Mouse (Mus musculus): Measurements from ENCODE around the gene Cog7. TPM values are rescaled to one million over a fixed set of nuclear protein-coding genes. Genes with fewer than 3 reads are reported as not detected.

Gene Cog7
- polyA plus RNA-seq, 1 experiment from 2014 or later, result 22.5 TPM

- no peaks in the 10 kb centered on the region for H3K27me3 ChIP-seq (ENCODE audit: control insufficient read depth, insufficient read depth, low read length)
- no peak overlapping the region for H3K27ac ChIP-seq (ENCODE audit: low read length)
- H3K4me3 ChIP-seq (ENCODE audit: low read depth, low read length), result no peak overlapping the region
- no peak overlapping the region for H3K9ac ChIP-seq (replicated peaks; ENCODE audit: low read depth, low read length)
- H3K4me2 ChIP-seq (replicated peaks; ENCODE audit: low read depth, low read length), result no peak overlapping the region
- no peaks in the 10 kb centered on the region for H3K4me1 ChIP-seq (ENCODE audit: control insufficient read depth, insufficient read depth, low read length)
- no peaks in the 10 kb centered on the region for H3K36me3 ChIP-seq (ENCODE audit: control insufficient read depth, insufficient read depth, low read length)
- WGBS, result 35% methylated on average over 3 of the region's 3 CpGs
- ATAC-seq (ENCODE audit: insufficient number of reproducible peaks, insufficient read depth, low FRiP score, low read depth), result no peak
- no peaks in the 10 kb centered on the region for H3K9me3 ChIP-seq (ENCODE audit: control insufficient read depth, low read depth, low read length)
Measured at GRCm38 (mm10) chr7:121873998-121874397, 107.5 kb downstream of the Cog7 start.

GRCm38 (mm10) chr7:121871631-121872030 is 109.9 kb downstream of the Cog7 start:
- H3K4me2 ChIP-seq (replicated peaks; ENCODE audit: low read depth, low read length), result no peak overlapping the region
- no peak for ATAC-seq (ENCODE audit: insufficient number of reproducible peaks, insufficient read depth, low FRiP score, low read depth)
- 60% methylated on average over 2 of the region's 3 CpGs for WGBS
- H3K36me3 ChIP-seq (ENCODE audit: control insufficient read depth, insufficient read depth, low read length), result no peaks in the 10 kb centered on the region
- H3K9ac ChIP-seq (replicated peaks; ENCODE audit: low read depth, low read length), result no peak overlapping the region
- no peaks in the 10 kb centered on the region for H3K9me3 ChIP-seq (ENCODE audit: control insufficient read depth, low read depth, low read length)
- no peak overlapping the region for H3K4me3 ChIP-seq (ENCODE audit: low read depth, low read length)
- no peak overlapping the region for H3K27ac ChIP-seq (ENCODE audit: low read length)
- H3K4me1 ChIP-seq (ENCODE audit: control insufficient read depth, insufficient read depth, low read length), result no peaks in the 10 kb centered on the region
- no peaks in the 10 kb centered on the region for H3K27me3 ChIP-seq (ENCODE audit: control insufficient read depth, insufficient read depth, low read length)

- H3K9ac ChIP-seq (replicated peaks; ENCODE audit: low read depth, low read length), result no peak within 1 kb of the TSS
- peak; percentile 61 for ATAC-seq (ENCODE audit: insufficient number of reproducible peaks, insufficient read depth, low FRiP score, low read depth)
- no peaks in the 10 kb centered on the region for H3K4me1 ChIP-seq (ENCODE audit: control insufficient read depth, insufficient read depth, low read length)
- no peak within 1 kb of the TSS for H3K27ac ChIP-seq (ENCODE audit: low read length)
- 4% methylated on average over 37 of the region's 42 CpGs for WGBS
- H3K4me2 ChIP-seq (replicated peaks; ENCODE audit: low read depth, low read length), result peak within 1 kb of the TSS; percentile 59
- peaks cover 15% of the 10 kb centered on the region; the same call in 1 of the 2 replicates for H3K27me3 ChIP-seq (ENCODE audit: control insufficient read depth, insufficient read depth, low read length)
- no peaks in the 10 kb centered on the region for H3K36me3 ChIP-seq (ENCODE audit: control insufficient read depth, insufficient read depth, low read length)
- H3K4me3 ChIP-seq (ENCODE audit: low read depth, low read length), result peak within 1 kb of the TSS; percentile 25
- no peaks in the 10 kb centered on the region for H3K9me3 ChIP-seq (ENCODE audit: control insufficient read depth, low read depth, low read length)
Measured at GRCm38 (mm10) chr7:121864858-121865585, 116.5 kb downstream of the Cog7 start, which contains the start of gene Scnn1b. TSS of gene Scnn1b (plus strand) at chr7:121865038.

- Histone ChIP-seq H3K27ac (ENCODE audit: low read length) (no peak overlapping the region), H3K27me3 (ENCODE audit: control insufficient read depth, insufficient read depth, low read length) (no peaks in the 10 kb centered on the region), H3K9ac (replicated peaks; ENCODE audit: low read depth, low read length) (no peak overlapping the region), H3K9me3 (ENCODE audit: control insufficient read depth, low read depth, low read length) (no peaks in the 10 kb centered on the region), H3K36me3 (ENCODE audit: control insufficient read depth, insufficient read depth, low read length) (no peaks in the 10 kb centered on the region), H3K4me3 (ENCODE audit: low read depth, low read length) (no peak overlapping the region), H3K4me1 (ENCODE audit: control insufficient read depth, insufficient read depth, low read length) (no peaks in the 10 kb centered on the region), H3K4me2 (replicated peaks; ENCODE audit: low read depth, low read length) (no peak overlapping the region)
- ATAC-seq (ENCODE audit: insufficient number of reproducible peaks, insufficient read depth, low FRiP score, low read depth), result no peak
- 79% methylated on average over 8 of the region's 8 CpGs for WGBS
Measured at GRCm38 (mm10) chr7:121858939-121859338, 122.6 kb downstream of the Cog7 start.

- H3K4me3 ChIP-seq (ENCODE audit: low read depth, low read length), result no peak overlapping the region
- no peak overlapping the region for H3K4me2 ChIP-seq (replicated peaks; ENCODE audit: low read depth, low read length)
- no peaks in the 10 kb centered on the region for H3K36me3 ChIP-seq (ENCODE audit: control insufficient read depth, insufficient read depth, low read length)
- H3K27me3 ChIP-seq (ENCODE audit: control insufficient read depth, insufficient read depth, low read length), result no peaks in the 10 kb centered on the region
- H3K9ac ChIP-seq (replicated peaks; ENCODE audit: low read depth, low read length), result no peak overlapping the region
- H3K27ac ChIP-seq (ENCODE audit: low read length), result no peak overlapping the region
- WGBS, result 75% methylated on average over 11 of the region's 11 CpGs
- no peaks in the 10 kb centered on the region for H3K9me3 ChIP-seq (ENCODE audit: control insufficient read depth, low read depth, low read length)
- H3K4me1 ChIP-seq (ENCODE audit: control insufficient read depth, insufficient read depth, low read length), result no peaks in the 10 kb centered on the region
- ATAC-seq (ENCODE audit: insufficient number of reproducible peaks, insufficient read depth, low FRiP score, low read depth), result no peak
Measured at GRCm38 (mm10) chr7:121857177-121857884, 124.2 kb downstream of the Cog7 start.

- Histone ChIP-seq H3K27me3 (ENCODE audit: control insufficient read depth, insufficient read depth, low read length) (no peaks in the 10 kb centered on the region), H3K9ac (replicated peaks; ENCODE audit: low read depth, low read length) (no peak overlapping the region), H3K36me3 (ENCODE audit: control insufficient read depth, insufficient read depth, low read length) (no peaks in the 10 kb centered on the region), H3K4me1 (ENCODE audit: control insufficient read depth, insufficient read depth, low read length) (no peaks in the 10 kb centered on the region), H3K4me2 (replicated peaks; ENCODE audit: low read depth, low read length) (no peak overlapping the region), H3K27ac (ENCODE audit: low read length) (no peak overlapping the region), H3K9me3 (ENCODE audit: control insufficient read depth, low read depth, low read length) (no peaks in the 10 kb centered on the region), H3K4me3 (ENCODE audit: low read depth, low read length) (no peak overlapping the region)
- peak; percentile 53; the same call in 1 of the 2 replicates for ATAC-seq (ENCODE audit: insufficient number of reproducible peaks, insufficient read depth, low FRiP score, low read depth)
- 70% methylated on average over 8 of the region's 9 CpGs for WGBS
Measured at GRCm38 (mm10) chr7:121848537-121849168, 132.9 kb downstream of the Cog7 start.

- Histone ChIP-seq H3K36me3 (ENCODE audit: control insufficient read depth, insufficient read depth, low read length) (no peaks in the 10 kb centered on the region), H3K4me1 (ENCODE audit: control insufficient read depth, insufficient read depth, low read length) (no peaks in the 10 kb centered on the region), H3K4me3 (ENCODE audit: low read depth, low read length) (no peak overlapping the region), H3K27ac (ENCODE audit: low read length) (no peak overlapping the region), H3K27me3 (ENCODE audit: control insufficient read depth, insufficient read depth, low read length) (no peaks in the 10 kb centered on the region), H3K4me2 (replicated peaks; ENCODE audit: low read depth, low read length) (no peak overlapping the region), H3K9me3 (ENCODE audit: control insufficient read depth, low read depth, low read length) (no peaks in the 10 kb centered on the region), H3K9ac (replicated peaks; ENCODE audit: low read depth, low read length) (no peak overlapping the region)
- ATAC-seq (ENCODE audit: insufficient number of reproducible peaks, insufficient read depth, low FRiP score, low read depth), result no peak
- WGBS, result 61% methylated on average over 6 of the region's 6 CpGs
Measured at GRCm38 (mm10) chr7:121845964-121846363, 135.5 kb downstream of the Cog7 start.

- Histone ChIP-seq H3K4me1 (ENCODE audit: control insufficient read depth, insufficient read depth, low read length) (no peaks in the 10 kb centered on the region), H3K4me2 (replicated peaks; ENCODE audit: low read depth, low read length) (no peak overlapping the region), H3K4me3 (ENCODE audit: low read depth, low read length) (no peak overlapping the region), H3K27me3 (ENCODE audit: control insufficient read depth, insufficient read depth, low read length) (no peaks in the 10 kb centered on the region), H3K9ac (replicated peaks; ENCODE audit: low read depth, low read length) (no peak overlapping the region), H3K36me3 (ENCODE audit: control insufficient read depth, insufficient read depth, low read length) (no peaks in the 10 kb centered on the region), H3K27ac (ENCODE audit: low read length) (no peak overlapping the region), H3K9me3 (ENCODE audit: control insufficient read depth, low read depth, low read length) (no peaks in the 10 kb centered on the region)
- ATAC-seq (ENCODE audit: insufficient number of reproducible peaks, insufficient read depth, low FRiP score, low read depth), result no peak
- WGBS, result 65% methylated on average over 6 of the region's 6 CpGs
Measured at GRCm38 (mm10) chr7:121842234-121842633, 139.3 kb downstream of the Cog7 start.
